In the genomic region with DNA sequence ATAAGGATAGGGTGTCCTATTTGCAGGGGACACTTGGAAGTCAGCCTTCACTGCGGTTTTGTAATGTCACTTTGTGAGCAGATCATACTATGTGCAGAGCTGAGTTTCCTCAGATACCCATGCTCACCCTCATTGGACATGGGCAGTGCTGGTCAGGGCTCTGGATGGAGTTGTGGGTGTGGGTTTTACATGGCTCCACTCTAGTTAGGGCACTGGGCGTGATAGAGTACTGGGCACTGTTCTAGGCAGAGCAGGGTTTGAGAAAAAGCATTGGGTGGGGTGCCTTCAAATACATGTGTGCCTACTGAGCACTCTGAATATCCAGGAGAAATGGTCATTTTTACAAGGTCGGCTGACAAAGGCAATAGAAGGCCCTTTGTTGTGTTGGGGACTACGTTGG, we compare ENCODE assay signal across 25 mouse cellular contexts.
DNase-seq lines count a peak whose midpoint lies in the region; ATAC-seq and TF ChIP-seq lines count a peak whose summit lies in the region.
"Had no signal": no experiment of that assay in that cellular context is flagged by ENCODE, and none has a peak within 500 bp of the region (broad histone marks: within the 10 kb centered on the region; RNA-seq: fewer than 3 reads in every experiment).

No protein-coding gene starts in this region.

- no peak overlapping the region for H3K4me2 ChIP-seq in heart, embryonic 12.5 days
- no peak overlapping the region for H3K4me2 ChIP-seq in midbrain, embryonic 15.5 days
- H3K4me2 ChIP-seq in stomach, embryonic 14.5 days (replicated peaks; ENCODE audit: low read depth, low read length), result no peak overlapping the region
- no peak overlapping the region for H3K4me2 ChIP-seq in stomach, postnatal 0 days (replicated peaks; ENCODE audit: low read depth)
- H3K4me2 ChIP-seq: embryonic facial prominence, embryonic 13.5 days; forebrain, embryonic 12.5 days; forebrain, embryonic 15.5 days; heart, embryonic 11.5 days had no signal

- no peaks in the 10 kb centered on the region for H3K36me3 ChIP-seq in heart, embryonic 12.5 days
- no peaks in the 10 kb centered on the region for H3K36me3 ChIP-seq in midbrain, embryonic 10.5 days
- no peaks in the 10 kb centered on the region for H3K36me3 ChIP-seq in midbrain, embryonic 15.5 days (replicated peaks)
- no peaks in the 10 kb centered on the region for H3K36me3 ChIP-seq in stomach, embryonic 14.5 days (ENCODE audit: control insufficient read depth, insufficient read depth, low read length)
- H3K36me3 ChIP-seq in stomach, postnatal 0 days (ENCODE audit: control insufficient read depth, insufficient read depth, low read length), result no peaks in the 10 kb centered on the region
- H3K36me3 ChIP-seq: embryonic facial prominence, embryonic 10.5 days; embryonic facial prominence, embryonic 13.5 days; forebrain, embryonic 12.5 days; forebrain, embryonic 15.5 days had no signal

- no peaks in the 10 kb centered on the region for H3K9me3 ChIP-seq in heart, embryonic 12.5 days (replicated peaks)
- no peaks in the 10 kb centered on the region for H3K9me3 ChIP-seq in midbrain, embryonic 10.5 days (replicated peaks)
- H3K9me3 ChIP-seq in midbrain, embryonic 15.5 days, result no peaks in the 10 kb centered on the region
- no peaks in the 10 kb centered on the region for H3K9me3 ChIP-seq in stomach, embryonic 14.5 days (ENCODE audit: control insufficient read depth, low read depth, low read length)
- no peaks in the 10 kb centered on the region for H3K9me3 ChIP-seq in stomach, postnatal 0 days (ENCODE audit: control insufficient read depth, low read length)
- H3K9me3 ChIP-seq: embryonic facial prominence, embryonic 10.5 days; embryonic facial prominence, embryonic 13.5 days; forebrain, embryonic 12.5 days; forebrain, embryonic 15.5 days had no signal

- no peak for TF ChIP-seq EP300 in stomach, postnatal 0 days (optimal IDR thresholded peaks at IDR 0.05)

- WGBS in heart, embryonic 12.5 days, result 75% methylated on average over 4 of the region's 4 CpGs
- 88% methylated on average over 4 of the region's 4 CpGs for WGBS in midbrain, embryonic 10.5 days
- WGBS in midbrain, embryonic 15.5 days, result 91% methylated on average over 4 of the region's 4 CpGs
- WGBS in stomach, embryonic 14.5 days, result 65% methylated on average over 4 of the region's 4 CpGs
- 77% methylated on average over 4 of the region's 4 CpGs for WGBS in stomach, postnatal 0 days

- no peak for TF ChIP-seq CTCF in stomach, postnatal 0 days (IDR thresholded peaks at IDR 0.05; ENCODE audit: low read depth)

- peak; percentile 79 for DNase-seq in heart, adult 11 months
- DNase-seq in midbrain, embryonic 10.5 days (ENCODE audit: low spot score), result no peak
- DNase-seq in stomach, postnatal 0 days (ENCODE audit: low spot score), result no peak
- DNase-seq: adrenal gland, adult 8-10 months; adrenal gland, postnatal 25 days; cerebellum, adult 11-12 months; cerebellum, adult 8-10 months; cerebellum, postnatal 10 days; cerebellum, postnatal 36 days; embryo, embryonic 11 days; gastrocnemius, postnatal 25 days; heart, adult 2 months; heart, postnatal 14 days; heart, postnatal 4 days had no signal

- no peak overlapping the region for H3K4me3 ChIP-seq in heart, embryonic 12.5 days
- H3K4me3 ChIP-seq in midbrain, embryonic 10.5 days, result no peak overlapping the region
- H3K4me3 ChIP-seq in midbrain, embryonic 15.5 days, result no peak overlapping the region
- H3K4me3 ChIP-seq in stomach, embryonic 14.5 days (ENCODE audit: low read depth, low read length), result no peak overlapping the region
- no peak overlapping the region for H3K4me3 ChIP-seq in stomach, postnatal 0 days (ENCODE audit: low read depth, low read length)
- H3K4me3 ChIP-seq: embryonic facial prominence, embryonic 10.5 days; embryonic facial prominence, embryonic 13.5 days; erythroblast, embryonic 14.5 days; forebrain, embryonic 12.5 days; forebrain, embryonic 15.5 days; heart, adult 2 months had no signal

- no peak overlapping the region for H3K9ac ChIP-seq in heart, embryonic 12.5 days
- H3K9ac ChIP-seq in midbrain, embryonic 15.5 days, result no peak overlapping the region
- no peak overlapping the region for H3K9ac ChIP-seq in stomach, embryonic 14.5 days (replicated peaks; ENCODE audit: low read depth, low read length)
- no peak overlapping the region for H3K9ac ChIP-seq in stomach, postnatal 0 days (ENCODE audit: low read length)
- H3K9ac ChIP-seq: embryonic facial prominence, embryonic 13.5 days; forebrain, embryonic 12.5 days; forebrain, embryonic 15.5 days had no signal

- no peak for ATAC-seq in heart, embryonic 12.5 days (ENCODE audit: insufficient number of reproducible peaks, low FRiP score)
- no peak for ATAC-seq in midbrain, embryonic 15.5 days (replicated peaks)
- 0 out of 2 replicates have a peak, but pooled peaks have one; percentile 10 for ATAC-seq in stomach, embryonic 14.5 days (ENCODE audit: insufficient number of reproducible peaks, insufficient read depth, low FRiP score, low read depth)
- no peak for ATAC-seq in stomach, postnatal 0 days (ENCODE audit: low FRiP score, low TSS enrichment)
- ATAC-seq: activated CD4-positive, CD25-positive, alpha-beta regulatory T cell, adult 4 months; forebrain, embryonic 15.5 days; hindbrain, embryonic 16.5 days had no signal

- no peaks in the 10 kb centered on the region for H3K27me3 ChIP-seq in heart, embryonic 12.5 days (replicated peaks)
- H3K27me3 ChIP-seq in midbrain, embryonic 10.5 days (ENCODE audit: low read depth, poor library complexity, severe bottlenecking), result no peaks in the 10 kb centered on the region
- no peaks in the 10 kb centered on the region for H3K27me3 ChIP-seq in midbrain, embryonic 15.5 days (replicated peaks)
- H3K27me3 ChIP-seq in stomach, embryonic 14.5 days (ENCODE audit: control insufficient read depth, insufficient read depth, low read length), result no peaks in the 10 kb centered on the region
- no peaks in the 10 kb centered on the region for H3K27me3 ChIP-seq in stomach, postnatal 0 days (ENCODE audit: control insufficient read depth, insufficient read depth, low read length)
- H3K27me3 ChIP-seq: embryonic facial prominence, embryonic 13.5 days; forebrain, embryonic 12.5 days; forebrain, embryonic 15.5 days had no signal

- no peaks in the 10 kb centered on the region for H3K4me1 ChIP-seq in heart, embryonic 12.5 days (replicated peaks)
- H3K4me1 ChIP-seq in midbrain, embryonic 10.5 days, result peaks cover 17% of the 10 kb centered on the region
- H3K4me1 ChIP-seq in midbrain, embryonic 15.5 days, result peaks cover 10% of the 10 kb centered on the region
- no peaks in the 10 kb centered on the region for H3K4me1 ChIP-seq in stomach, embryonic 14.5 days (ENCODE audit: control insufficient read depth, insufficient read depth, low read length)
- no peaks in the 10 kb centered on the region for H3K4me1 ChIP-seq in stomach, postnatal 0 days (replicated peaks; ENCODE audit: control insufficient read depth, insufficient read depth)
- H3K4me1 ChIP-seq: embryonic facial prominence, embryonic 13.5 days had no signal

- H3K27ac ChIP-seq in heart, embryonic 12.5 days (ENCODE audit: poor library complexity, severe bottlenecking), result no peak overlapping the region
- 0 out of 2 replicates have a peak overlapping the region, but pooled peaks have one; percentile 65 for H3K27ac ChIP-seq in midbrain, embryonic 10.5 days (replicated peaks)
- no peak overlapping the region for H3K27ac ChIP-seq in midbrain, embryonic 15.5 days
- H3K27ac ChIP-seq in stomach, embryonic 14.5 days (ENCODE audit: low read length), result no peak overlapping the region
- H3K27ac ChIP-seq in stomach, postnatal 0 days (replicated peaks), result no peak overlapping the region
- H3K27ac ChIP-seq: embryonic facial prominence, embryonic 10.5 days; embryonic facial prominence, embryonic 13.5 days; forebrain, embryonic 12.5 days; forebrain, embryonic 15.5 days; heart, adult 2 months had no signal
